Comparison of ENCODE assay signal across 21 mouse cellular contexts in genomic region chr19:48630671-48631327, GRCm38 (mm10).
DNase-seq lines count a peak whose midpoint lies in the region; ATAC-seq and TF ChIP-seq lines count a peak whose summit lies in the region.
"Had no signal": no experiment of that assay in that cellular context is flagged by ENCODE, and none has a peak within 500 bp of the region (broad histone marks: within the 10 kb centered on the region; RNA-seq: fewer than 3 reads in every experiment).

No protein-coding gene starts in this region.

- 56% methylated on average over 6 of the region's 6 CpGs for WGBS in midbrain, embryonic 11.5 days
- 23% methylated on average over 6 of the region's 6 CpGs for WGBS in midbrain, embryonic 16.5 days
- 41% methylated on average over 6 of the region's 6 CpGs for WGBS in embryonic facial prominence, embryonic 11.5 days
- WGBS in neural tube, embryonic 13.5 days, result 17% methylated on average over 6 of the region's 6 CpGs

- H3K9ac ChIP-seq in midbrain, embryonic 11.5 days (ENCODE audit: low read length), result no peak overlapping the region
- no peak overlapping the region for H3K9ac ChIP-seq in midbrain, embryonic 16.5 days (ENCODE audit: low read depth, low read length)
- no peak overlapping the region for H3K9ac ChIP-seq in embryonic facial prominence, embryonic 11.5 days (replicated peaks; ENCODE audit: low read length)
- no peak overlapping the region for H3K9ac ChIP-seq in neural tube, embryonic 13.5 days
- H3K9ac ChIP-seq: forebrain, postnatal 0 days; lung, embryonic 14.5 days had no signal

- DNase-seq in midbrain, embryonic 11.5 days (ENCODE audit: low spot score, missing footprints), result peak; percentile 89
- peak; percentile 37 for DNase-seq in brain, embryonic 14.5 days (ENCODE audit: low read depth)
- no peak for DNase-seq in embryonic facial prominence, embryonic 11.5 days (ENCODE audit: low spot score)
- no peak for DNase-seq in cerebellum, adult 9-11 months
- DNase-seq in Muller cell, postnatal 12 days (ENCODE audit: inconsistent ontology term), result no peak
- DNase-seq: adrenal gland, adult 8-10 months; cerebellum, adult 11-12 months; forebrain, postnatal 0 days; gastrocnemius, adult 2 months; heart, adult 18-20 months; heart, postnatal 4 days; kidney, adult 11 months; left cerebral cortex, postnatal 4 days; lung, embryonic 14.5 days; right cerebral cortex, postnatal 25 days had no signal

- no peaks in the 10 kb centered on the region for H3K9me3 ChIP-seq in midbrain, embryonic 11.5 days (ENCODE audit: control insufficient read depth, low read length)
- no peaks in the 10 kb centered on the region for H3K9me3 ChIP-seq in midbrain, embryonic 16.5 days (replicated peaks; ENCODE audit: control insufficient read depth, low read length, poor library complexity, severe bottlenecking)
- no peaks in the 10 kb centered on the region for H3K9me3 ChIP-seq in embryonic facial prominence, embryonic 11.5 days (replicated peaks; ENCODE audit: control insufficient read depth, low read length)
- H3K9me3 ChIP-seq in neural tube, embryonic 13.5 days, result no peaks in the 10 kb centered on the region

- no peaks in the 10 kb centered on the region for H3K36me3 ChIP-seq in midbrain, embryonic 11.5 days (ENCODE audit: control insufficient read depth, insufficient read depth, low read length)
- no peaks in the 10 kb centered on the region for H3K36me3 ChIP-seq in midbrain, embryonic 16.5 days (ENCODE audit: control insufficient read depth, insufficient read depth, low read length)
- no peaks in the 10 kb centered on the region for H3K36me3 ChIP-seq in embryonic facial prominence, embryonic 11.5 days (replicated peaks; ENCODE audit: control insufficient read depth, insufficient read depth, low read depth, low read length)
- H3K36me3 ChIP-seq in neural tube, embryonic 13.5 days, result no peaks in the 10 kb centered on the region
- H3K36me3 ChIP-seq: G1E had no signal

- no peak overlapping the region for H3K4me2 ChIP-seq in midbrain, embryonic 11.5 days
- H3K4me2 ChIP-seq in midbrain, embryonic 16.5 days (ENCODE audit: low read length), result no peak overlapping the region
- H3K4me2 ChIP-seq in embryonic facial prominence, embryonic 11.5 days (ENCODE audit: low read depth, low read length), result no peak overlapping the region
- H3K4me2 ChIP-seq in neural tube, embryonic 13.5 days, result no peak overlapping the region
- H3K4me2 ChIP-seq: lung, embryonic 14.5 days had no signal

- ATAC-seq in midbrain, embryonic 11.5 days (ENCODE audit: low FRiP score), result peak; percentile 80
- no peak for ATAC-seq in midbrain, embryonic 16.5 days
- ATAC-seq in embryonic facial prominence, embryonic 11.5 days (replicated peaks; ENCODE audit: insufficient number of reproducible peaks, low FRiP score, low TSS enrichment, low read depth), result 0 out of 2 replicates have a peak, but pooled peaks have one; percentile 29
- ATAC-seq in neural tube, embryonic 13.5 days (ENCODE audit: low read depth), result peak; percentile 69; the same call in 1 of the 2 replicates
- ATAC-seq: forebrain, postnatal 0 days had no signal

- H3K4me3 ChIP-seq in midbrain, embryonic 11.5 days (ENCODE audit: low read depth, low read length), result no peak overlapping the region
- H3K4me3 ChIP-seq in midbrain, embryonic 16.5 days (ENCODE audit: low read depth, low read length), result no peak overlapping the region
- no peak overlapping the region for H3K4me3 ChIP-seq in embryonic facial prominence, embryonic 11.5 days (ENCODE audit: low read depth, low read length)
- H3K4me3 ChIP-seq in neural tube, embryonic 13.5 days, result no peak overlapping the region
- H3K4me3 ChIP-seq: erythroblast, embryonic 14.5 days; gastrocnemius, adult 2 months had no signal

- no peak for TF ChIP-seq POLR2A in brain, embryonic 14.5 days (IDR thresholded peaks at IDR 0.05; ENCODE audit: borderline replicate concordance, extremely low read depth, insufficient read depth, insufficient read length, poor library complexity, severe bottlenecking)

- H3K4me1 ChIP-seq in midbrain, embryonic 11.5 days (ENCODE audit: control insufficient read depth, insufficient read depth, low read length), result no peaks in the 10 kb centered on the region; the same call in 1 of the 2 replicates
- H3K4me1 ChIP-seq in midbrain, embryonic 16.5 days (ENCODE audit: control insufficient read depth, insufficient read depth, low read length), result peaks cover 10% of the 10 kb centered on the region; the same call in 1 of the 2 replicates
- H3K4me1 ChIP-seq in embryonic facial prominence, embryonic 11.5 days (ENCODE audit: control insufficient read depth, insufficient read depth, low read length), result no peaks in the 10 kb centered on the region
- H3K4me1 ChIP-seq in neural tube, embryonic 13.5 days (replicated peaks), result peaks cover 16% of the 10 kb centered on the region

- no peak for TF ChIP-seq CTCF in brain, embryonic 14.5 days (IDR thresholded peaks at IDR 0.05; ENCODE audit: borderline replicate concordance, extremely low read depth, insufficient read depth, insufficient read length)

- H3K27me3 ChIP-seq in midbrain, embryonic 11.5 days (ENCODE audit: control insufficient read depth, insufficient read depth, low read length), result no peaks in the 10 kb centered on the region
- no peaks in the 10 kb centered on the region for H3K27me3 ChIP-seq in midbrain, embryonic 16.5 days (ENCODE audit: control insufficient read depth, insufficient read depth, low read depth, low read length)
- no peaks in the 10 kb centered on the region for H3K27me3 ChIP-seq in embryonic facial prominence, embryonic 11.5 days (ENCODE audit: control insufficient read depth, insufficient read depth, low read length)
- H3K27me3 ChIP-seq in neural tube, embryonic 13.5 days, result no peaks in the 10 kb centered on the region; the same call in 1 of the 2 replicates

- no peak overlapping the region for H3K27ac ChIP-seq in midbrain, embryonic 11.5 days (ENCODE audit: low read depth, low read length)
- H3K27ac ChIP-seq in midbrain, embryonic 16.5 days (ENCODE audit: low read length), result no peak overlapping the region
- H3K27ac ChIP-seq in embryonic facial prominence, embryonic 11.5 days (replicated peaks; ENCODE audit: low read depth, low read length), result no peak overlapping the region
- H3K27ac ChIP-seq in neural tube, embryonic 13.5 days (replicated peaks), result no peak overlapping the region
- H3K27ac ChIP-seq: gastrocnemius, adult 2 months; macrophage; stomach, postnatal 0 days had no signal

Comparison
In these comparisons a context has a peak if more than half of its experiments do, and no peak if none do; other contexts are left out.
1. DNase-seq: peak in midbrain, embryonic 11.5 days (single experiment) and brain, embryonic 14.5 days (single experiment); none in embryonic facial prominence, embryonic 11.5 days (single experiment), cerebellum, adult 9-11 months (single experiment) and Muller cell, postnatal 12 days (single experiment).